Mouse (Mus musculus) hindbrain, embryonic 13.5 days (tissue): ENCODE measurements around the gene Eif4a1. TPM values are rescaled to one million over a fixed set of nuclear protein-coding genes. Genes with fewer than 3 reads are reported as not detected.

Experiments used
- ATAC-seq: fragments of 200-750 bp; cut with Nextera tagmentation; 2 replicates; pipeline ENCODE4 v1.8.0; 2017; ENCODE audit warnings: moderate TSS enrichment; ENCODE audit not compliant: low FRiP score
- H3K27ac ChIP-seq: fragments of 300-500 bp; sonication (generic); 2 replicates; pipeline ENCODE4 v1.5.1; 2015; ENCODE audit warnings: inconsistent platforms, mild to moderate bottlenecking, moderate library complexity
- H3K27me3 ChIP-seq: fragments of 300-500 bp; sonication (generic); 2 replicates; pipeline ENCODE4 v1.6.1; 2015; ENCODE audit warnings: mild to moderate bottlenecking, inconsistent platforms
- H3K36me3 ChIP-seq: fragments of 300-500 bp; sonication (generic); 2 replicates; pipeline ENCODE4 v1.6.1; 2015; ENCODE audit warnings: mild to moderate bottlenecking, inconsistent platforms
- H3K4me1 ChIP-seq: fragments of 300-500 bp; sonication (generic); replicated peaks from 2 replicates; pipeline ENCODE4 v1.6.1; 2015; ENCODE audit warnings: inconsistent platforms
- H3K4me2 ChIP-seq: fragments of 300-500 bp; sonication (generic); 2 replicates; pipeline ENCODE4 v1.6.1; 2015; ENCODE audit warnings: inconsistent platforms, mild to moderate bottlenecking, moderate library complexity
- H3K4me3 ChIP-seq: fragments of 300-500 bp; sonication (generic); 2 replicates; pipeline ENCODE4 v1.5.1; 2015; ENCODE audit warnings: mild to moderate bottlenecking, inconsistent platforms
- H3K9ac ChIP-seq: fragments of 300-500 bp; sonication (generic); 2 replicates; pipeline ENCODE4 v1.6.1; 2015; ENCODE audit warnings: mild to moderate bottlenecking, inconsistent platforms
- H3K9me3 ChIP-seq: fragments of 300-500 bp; sonication (generic); 2 replicates; pipeline ENCODE4 v1.6.1; 2016; ENCODE audit warnings: inconsistent platforms
- WGBS: fragments of 180-500 bp; shearing (Covaris S2); methylation state at CpG from one replicate; pipeline ENCODE4 v1.1.7; 2015; 5-methylcytosine and 5-hydroxymethylcytosine counted together
- microRNA counts: library from miRNA; unstranded; fragments of <30 nt; microRNA quantifications from one replicate; lab custom pipeline; 2016
- microRNA-seq: library from miRNA; unstranded; fragments of <30 nt; microRNA quantifications from one replicate; pipeline ENCODE4, GENCODE M21; 2016
- polyA plus RNA-seq: library from polyadenylated mRNA; unstranded; fragments of >200 nt; fragmentation: Nextera tagmentation; extraction: Ambion mirVana; gene quantifications from 2 replicates; pipeline ENCODE4 v1.2.1, GENCODE M21; 2015

Eif4a1 gene
- polyA plus RNA-seq, 1 experiment from 2014 or later, result 528 TPM

- Histone ChIP-seq H3K27ac (no peak overlapping the region), H3K4me1 (peaks cover 15% of the 10 kb centered on the region), H3K36me3 (no peaks in the 10 kb centered on the region), H3K4me2 (no peak overlapping the region), H3K9ac (no peak overlapping the region), H3K9me3 (no peaks in the 10 kb centered on the region), H3K27me3 (0 out of 2 replicates have a peak, but pooled peaks cover 4% of the 10 kb centered on the region), H3K4me3 (no peak overlapping the region)
- ATAC-seq, result no peak
- 87% methylated on average over 7 of the region's 7 CpGs for WGBS
Measured at GRCm38 (mm10) chr11:69620394-69621081, 51.7 kb downstream of the Eif4a1 start.

- Histone ChIP-seq H3K4me2 (no peak within 1 kb of the TSS), H3K4me3 (no peak within 1 kb of the TSS), H3K4me1 (peaks cover 13% of the 10 kb centered on the region), H3K9ac (peak within 1 kb of the TSS; percentile 51; the same call in 1 of the 2 replicates), H3K27me3 (peaks cover 14% of the 10 kb centered on the region; the same call in 1 of the 2 replicates), H3K9me3 (no peaks in the 10 kb centered on the region), H3K36me3 (no peaks in the 10 kb centered on the region), H3K27ac (no peak within 1 kb of the TSS)
- no peak for ATAC-seq
- WGBS, result 76% methylated on average over 5 of the region's 5 CpGs
Measured at GRCm38 (mm10) chr11:69617805-69618204, 54.4 kb downstream of the Eif4a1 start, which contains the start of gene Shbg. TSS of gene Shbg (minus strand) at chr11:69617905.

MicroRNAs encoded within 50 kb of the gene (microRNA counts, 519-probe panel; counts per million panel counts)
- microRNA mmu-miR-1934 (lab: Ali Mortazavi, UCI) (51.3 counts per million), microRNA mmu-miR-467f (lab: Ali Mortazavi, UCI) (3,598 counts per million, percentile 48 among the panel's probes with 10 or more counts)

Small RNA genes lying within 50 kb of the gene (microRNA-seq; reads per million reads assigned to microRNA genes)
- gene Mir1934, result 1.6 reads per million
- not detected for gene Mir467f

Other genes starting within 250 kb of the Eif4a1 start
- gene Dnah2, start 123.3 kb downstream of the Eif4a1 start, polyA plus RNA-seq, result 2.1 and 2.7 TPM in 2 replicates
- 90.1 and 92.0 TPM in 2 replicates for gene Efnb3, start 112.2 kb downstream of the Eif4a1 start, polyA plus RNA-seq
- 23.0 and 24.2 TPM in 2 replicates for gene Wrap53, start 92.2 kb downstream of the Eif4a1 start, polyA plus RNA-seq
- gene Trp53, start 92.1 kb downstream of the Eif4a1 start, polyA plus RNA-seq, result 76.3 and 78.1 TPM in 2 replicates
- 27.6 and 29.7 TPM in 2 replicates for gene Atp1b2, start 66.5 kb downstream of the Eif4a1 start, polyA plus RNA-seq
- gene Shbg, start 54.5 kb downstream of the Eif4a1 start, polyA plus RNA-seq, result not detected in 2 replicates
- 28.0 and 28.1 TPM in 2 replicates for gene Sat2, start 50.4 kb downstream of the Eif4a1 start, polyA plus RNA-seq
- gene Fxr2, start 39.4 kb downstream of the Eif4a1 start, polyA plus RNA-seq, result 40.5 and 52.0 TPM in 2 replicates
- gene Sox15, start 17.1 kb downstream of the Eif4a1 start, polyA plus RNA-seq, result not detected in 2 replicates
- 95.0 and 104 TPM in 2 replicates for gene Mpdu1, start 9.8 kb downstream of the Eif4a1 start, polyA plus RNA-seq
- gene Cd68, start 6.3 kb downstream of the Eif4a1 start, polyA plus RNA-seq, result 9.0 and 9.8 TPM in 2 replicates
- 94.7 and 95.9 TPM in 2 replicates for gene Senp3, start 9.7 kb upstream of the Eif4a1 start, polyA plus RNA-seq
- gene Tnfsf13, start 13.4 kb upstream of the Eif4a1 start, polyA plus RNA-seq, result 0.36 and 0.53 TPM in 2 replicates
- 1.8 and 3.6 TPM in 2 replicates for gene Tnfsf12, start 23.4 kb upstream of the Eif4a1 start, polyA plus RNA-seq
- gene Tnfsfm13, start 23.7 kb upstream of the Eif4a1 start, polyA plus RNA-seq, result 0.98 and 1.2 TPM in 2 replicates
- 18.8 and 20.4 TPM in 2 replicates for gene Polr2a, start 86.2 kb upstream of the Eif4a1 start, polyA plus RNA-seq
- 0.35 and 0.87 TPM in 2 replicates for gene Slc35g3, start 89.5 kb upstream of the Eif4a1 start, polyA plus RNA-seq
- gene Zbtb4, start 93.5 kb upstream of the Eif4a1 start, polyA plus RNA-seq, result 3.2 TPM in 2 replicates
- gene Chrnb1, start 123.5 kb upstream of the Eif4a1 start, polyA plus RNA-seq, result 1.5 and 2.6 TPM in 2 replicates
- gene Fgf11, start 129.4 kb upstream of the Eif4a1 start, polyA plus RNA-seq, result 4.8 and 5.5 TPM in 2 replicates
- 1.1 TPM in 2 replicates for gene Tmem102, start 133.2 kb upstream of the Eif4a1 start, polyA plus RNA-seq
- gene Gm39566, start 142.9 kb upstream of the Eif4a1 start, polyA plus RNA-seq, result not detected in 2 replicates
- 0.10 TPM in 1 of 2 replicates, not detected in the other for gene Spem2, start 146.0 kb upstream of the Eif4a1 start, polyA plus RNA-seq
- gene Spem1, start 149.8 kb upstream of the Eif4a1 start, polyA plus RNA-seq, result 0.70 and 0.81 TPM in 2 replicates
- gene Nlgn2, start 165.4 kb upstream of the Eif4a1 start, polyA plus RNA-seq, result 21.4 and 22.0 TPM in 2 replicates
- gene Tmem256, start 166.1 kb upstream of the Eif4a1 start, polyA plus RNA-seq, result 368 and 374 TPM in 2 replicates
- 51.7 and 53.7 TPM in 2 replicates for gene Plscr3, start 174.0 kb upstream of the Eif4a1 start, polyA plus RNA-seq
- 0.13 and 0.23 TPM in 2 replicates for gene Tnk1, start 186.3 kb upstream of the Eif4a1 start, polyA plus RNA-seq
- not detected in 2 replicates for gene Tmem95, start 205.6 kb upstream of the Eif4a1 start, polyA plus RNA-seq
- gene Kctd11, start 209.0 kb upstream of the Eif4a1 start, polyA plus RNA-seq, result 2.0 and 2.5 TPM in 2 replicates
- 0.17 and 0.52 TPM in 2 replicates for gene Acap1, start 223.1 kb upstream of the Eif4a1 start, polyA plus RNA-seq
- 10.3 and 11.7 TPM in 2 replicates for gene 2810408A11Rik, start 228.6 kb upstream of the Eif4a1 start, polyA plus RNA-seq
- gene Neurl4, start 228.6 kb upstream of the Eif4a1 start, polyA plus RNA-seq, result 18.8 and 22.6 TPM in 2 replicates
- gene Gps2, start 241.5 kb upstream of the Eif4a1 start, polyA plus RNA-seq, result 72.4 and 77.3 TPM in 2 replicates
- 1,129 and 1,134 TPM in 2 replicates for gene Eif5a, start 249.5 kb upstream of the Eif4a1 start, polyA plus RNA-seq